Mouse (Mus musculus) heart, adult 8-10 months (tissue): Measurements from ENCODE around the gene Cry2. TPM values are rescaled to one million over a fixed set of nuclear protein-coding genes. Genes with fewer than 3 reads are reported as not detected.

ENCODE experiments used
- DNase-seq: peaks from one replicate; pipeline ENCODE4 v3.0.0; 2022; ENCODE audit warnings: low spot score
- total RNA-seq, 4 experiments: library from RNA; stranded (reverse); gene quantifications; 2 replicates each; pipeline ENCODE4 v1.2.4; 2022

Cry2 gene
- total RNA-seq, 4 experiments from 2014 or later: 22.6 to 35.6 (median 32.8) TPM

GRCm38 (mm10) chr2:92445890-92446289 lies 12.0 kb upstream of the Cry2 start:
- no peak for DNase-seq

GRCm38 (mm10) chr2:92444376-92444775 lies 10.5 kb upstream of the Cry2 start:
- no peak for DNase-seq

- DNase-seq: no peak
Observed at GRCm38 (mm10) chr2:92443313-92443712, 9.5 kb upstream of the Cry2 start.

- no peak for DNase-seq
Observed at GRCm38 (mm10) chr2:92442419-92443001, 8.7 kb upstream of the Cry2 start.

GRCm38 (mm10) chr2:92440432-92440831 lies 6.6 kb upstream of the Cry2 start:
- no peak for DNase-seq

- DNase-seq: no peak
Observed at GRCm38 (mm10) chr2:92438567-92438966, 4.7 kb upstream of the Cry2 start.

- DNase-seq: peak; percentile 88
Observed at GRCm38 (mm10) chr2:92437875-92438274, 4.0 kb upstream of the Cry2 start.

- DNase-seq: no peak
Observed at GRCm38 (mm10) chr2:92437366-92437765, 3.5 kb upstream of the Cry2 start.

GRCm38 (mm10) chr2:92435023-92435422 lies 1.2 kb upstream of the Cry2 start:
- DNase-seq: no peak

GRCm38 (mm10) chr2:92434375-92434745 lies 517 bp upstream of the Cry2 start:
- DNase-seq: no peak

GRCm38 (mm10) chr2:92432299-92433295 lies 1.2 kb downstream of the Cry2 start:
- no peak for DNase-seq

GRCm38 (mm10) chr2:92431611-92432179 lies 2.1 kb downstream of the Cry2 start:
- DNase-seq: no peak

GRCm38 (mm10) chr2:92430723-92431541 lies 2.9 kb downstream of the Cry2 start:
- DNase-seq: peak; percentile 65

- DNase-seq: no peak
Observed at GRCm38 (mm10) chr2:92430089-92430488, 3.8 kb downstream of the Cry2 start.

GRCm38 (mm10) chr2:92427882-92428281 lies 6.0 kb downstream of the Cry2 start:
- DNase-seq: peak; percentile 83

- DNase-seq: peak; percentile 76
Observed at GRCm38 (mm10) chr2:92426426-92426825, 7.4 kb downstream of the Cry2 start.

- no peak for DNase-seq
Observed at GRCm38 (mm10) chr2:92425366-92425765, 8.5 kb downstream of the Cry2 start.

GRCm38 (mm10) chr2:92424462-92425308 lies 9.2 kb downstream of the Cry2 start:
- DNase-seq: peak; percentile 82

GRCm38 (mm10) chr2:92423702-92424461 lies 10.0 kb downstream of the Cry2 start:
- peak; percentile 95 for DNase-seq

- DNase-seq: no peak
Observed at GRCm38 (mm10) chr2:92423156-92423555, 10.7 kb downstream of the Cry2 start.
